Mouse (Mus musculus) T-helper 2 cell (primary cell): Measurements from ENCODE around the gene Fam241b.
"Not testable (repeated sequence)": the region's sequence is repeated elsewhere in the genome, so short reads cannot be mapped to it uniquely, and the experiment has no call there.

Experiments used
- in situ Hi-C: fragments of 300-600 bp; cut with MboI, MseI; formaldehyde crosslinking; loops from one replicate; pipeline ENCODE4 v1.15.1; 2025; ENCODE audit warnings: high pct_unique_total_duplicates

Fam241b gene

GRCm38 (mm10) chr10:62076248-62077134 is 67.2 kb downstream of the Fam241b start:
- in situ Hi-C loops: no loop called here

DNA sequence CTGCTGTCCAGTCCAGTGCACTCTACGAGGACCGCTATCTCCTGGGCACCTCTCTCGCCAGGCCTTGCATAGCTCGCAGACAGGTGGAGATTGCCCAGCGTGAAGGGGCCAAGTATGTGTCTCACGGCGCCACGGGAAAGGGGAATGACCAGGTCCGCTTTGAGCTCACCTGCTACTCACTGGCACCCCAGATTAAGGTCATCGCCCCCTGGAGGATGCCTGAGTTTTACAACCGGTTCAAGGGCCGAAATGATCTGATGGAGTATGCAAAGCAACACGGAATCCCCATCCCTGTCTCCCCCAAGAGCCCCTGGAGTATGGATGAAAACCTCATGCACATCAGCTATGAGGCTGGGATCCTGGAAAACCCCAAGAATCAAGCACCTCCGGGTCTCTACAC is 72.4 kb downstream of the Fam241b start:
- in situ Hi-C loops: not testable (repeated sequence)

DNA sequence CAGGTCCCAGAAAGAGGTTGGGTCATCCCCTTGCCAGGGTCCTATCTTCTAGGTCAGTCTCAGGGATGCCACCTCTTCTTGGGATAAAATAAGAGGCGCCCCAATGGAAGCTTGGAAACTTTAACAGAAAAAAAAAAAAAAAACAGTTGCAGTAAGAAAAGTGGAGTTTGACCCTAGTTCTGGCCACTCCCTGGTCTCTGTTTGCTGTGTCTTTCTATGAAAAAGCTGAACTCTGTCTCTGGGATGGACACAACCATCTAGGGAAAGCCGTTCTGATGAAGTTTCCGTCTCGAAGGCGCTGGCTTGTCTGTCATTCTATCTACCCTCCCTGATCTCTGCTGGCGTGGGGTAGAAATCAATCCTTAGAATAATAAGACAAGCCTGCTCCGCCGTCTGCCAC is 73.1 kb downstream of the Fam241b start:
- in situ Hi-C loops: no loop called here

GRCm38 (mm10) chr10:62069946-62070345 is 73.8 kb downstream of the Fam241b start:
- in situ Hi-C loops: no loop called here

- in situ Hi-C loops: no loop called here
Measured at GRCm38 (mm10) chr10:62069398-62069797, 74.3 kb downstream of the Fam241b start.

- in situ Hi-C loops: no loop called here
Measured at GRCm38 (mm10) chr10:62068532-62068931, 75.2 kb downstream of the Fam241b start.

DNA sequence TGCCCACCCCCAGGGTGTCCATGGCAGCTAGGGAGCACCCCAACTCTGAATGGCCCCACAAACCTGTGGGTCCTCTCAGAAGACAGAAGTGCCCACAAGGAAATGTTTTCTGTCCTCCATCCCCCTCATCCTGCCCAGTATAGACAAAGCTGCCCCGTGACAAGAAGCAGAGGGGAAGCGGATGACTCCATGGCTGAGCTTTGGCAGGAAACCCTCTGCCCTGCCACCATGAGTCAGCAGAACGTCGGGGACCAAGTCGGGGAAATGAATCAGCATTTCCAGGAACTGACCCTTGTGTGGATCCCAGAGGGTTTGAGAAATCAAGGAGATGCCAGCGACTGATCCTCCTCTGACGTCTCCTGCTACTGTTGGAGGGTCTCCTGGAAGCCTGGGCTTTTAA is 77.5 kb downstream of the Fam241b start:
- in situ Hi-C loops: no loop called here

GRCm38 (mm10) chr10:62062786-62063185 is 80.9 kb downstream of the Fam241b start:
- in situ Hi-C loops: no loop called here

DNA sequence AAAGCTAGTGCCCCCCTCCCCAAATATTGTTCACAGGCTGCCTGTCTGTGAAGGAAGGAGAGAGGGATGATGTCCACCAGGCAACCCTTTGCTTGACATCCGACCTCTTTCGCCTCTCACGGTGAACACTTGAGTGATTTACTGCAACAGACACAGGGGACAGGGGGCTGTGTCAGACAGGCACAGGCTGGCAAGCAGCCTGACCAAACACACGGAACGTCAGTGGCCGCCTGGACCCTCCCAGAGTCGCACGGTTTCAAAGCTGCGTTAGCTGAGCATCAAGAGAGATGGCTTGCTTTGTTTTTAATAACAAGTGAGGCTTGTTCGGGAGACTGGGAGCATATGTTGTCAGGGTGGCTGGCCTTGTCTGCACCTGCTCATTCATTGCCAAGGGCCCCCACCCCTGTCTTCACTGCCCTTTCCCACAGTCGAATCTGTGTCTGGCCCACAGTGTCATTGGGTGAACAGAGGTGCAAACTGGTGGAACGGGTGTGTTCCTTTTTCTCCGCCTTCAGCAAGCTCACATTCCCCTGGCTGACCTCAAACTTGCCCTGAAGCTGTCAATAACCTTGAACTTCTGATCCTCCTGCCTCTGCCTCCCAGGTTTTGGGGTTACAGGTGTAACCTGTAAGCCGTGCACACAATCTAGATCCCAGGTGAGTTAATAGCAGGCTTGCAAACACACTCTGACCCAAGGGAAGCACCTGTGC is 82.6 kb downstream of the Fam241b start:
- in situ Hi-C loops: no loop called here

DNA sequence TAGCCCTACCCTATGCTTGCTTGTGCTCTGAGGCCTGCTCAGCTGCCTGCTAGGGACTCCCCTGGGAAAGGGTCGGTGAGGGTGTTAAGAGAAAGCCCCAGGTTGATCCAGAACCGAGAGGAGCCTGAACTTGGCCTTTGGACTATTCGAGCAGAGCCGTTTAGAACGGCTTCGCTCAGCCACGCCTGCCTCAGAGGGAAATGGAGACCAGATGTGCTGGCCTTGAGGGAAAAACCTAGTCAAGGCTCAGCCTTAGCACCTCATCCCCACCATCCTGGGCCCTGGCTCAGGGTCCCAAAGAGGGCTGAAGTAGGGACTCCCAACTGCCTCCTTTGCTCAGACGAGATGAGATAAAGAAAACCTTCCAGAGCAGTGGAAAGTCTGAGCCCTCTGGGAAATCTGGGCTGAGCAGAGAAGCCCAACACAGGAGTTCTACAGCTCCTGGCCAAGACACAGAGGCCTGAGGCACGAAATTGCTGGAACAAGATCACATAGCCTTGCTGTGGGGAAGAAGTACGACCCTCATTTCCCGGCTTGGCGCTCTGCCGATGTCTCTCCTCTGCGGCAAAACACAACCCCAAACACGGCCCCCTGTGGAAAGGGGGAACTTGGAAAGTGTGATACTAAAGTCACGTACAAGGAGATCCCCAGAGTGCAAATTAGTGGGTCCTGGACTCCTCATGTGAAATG is 83.4 kb downstream of the Fam241b start:
- in situ Hi-C loops: no loop called here

DNA sequence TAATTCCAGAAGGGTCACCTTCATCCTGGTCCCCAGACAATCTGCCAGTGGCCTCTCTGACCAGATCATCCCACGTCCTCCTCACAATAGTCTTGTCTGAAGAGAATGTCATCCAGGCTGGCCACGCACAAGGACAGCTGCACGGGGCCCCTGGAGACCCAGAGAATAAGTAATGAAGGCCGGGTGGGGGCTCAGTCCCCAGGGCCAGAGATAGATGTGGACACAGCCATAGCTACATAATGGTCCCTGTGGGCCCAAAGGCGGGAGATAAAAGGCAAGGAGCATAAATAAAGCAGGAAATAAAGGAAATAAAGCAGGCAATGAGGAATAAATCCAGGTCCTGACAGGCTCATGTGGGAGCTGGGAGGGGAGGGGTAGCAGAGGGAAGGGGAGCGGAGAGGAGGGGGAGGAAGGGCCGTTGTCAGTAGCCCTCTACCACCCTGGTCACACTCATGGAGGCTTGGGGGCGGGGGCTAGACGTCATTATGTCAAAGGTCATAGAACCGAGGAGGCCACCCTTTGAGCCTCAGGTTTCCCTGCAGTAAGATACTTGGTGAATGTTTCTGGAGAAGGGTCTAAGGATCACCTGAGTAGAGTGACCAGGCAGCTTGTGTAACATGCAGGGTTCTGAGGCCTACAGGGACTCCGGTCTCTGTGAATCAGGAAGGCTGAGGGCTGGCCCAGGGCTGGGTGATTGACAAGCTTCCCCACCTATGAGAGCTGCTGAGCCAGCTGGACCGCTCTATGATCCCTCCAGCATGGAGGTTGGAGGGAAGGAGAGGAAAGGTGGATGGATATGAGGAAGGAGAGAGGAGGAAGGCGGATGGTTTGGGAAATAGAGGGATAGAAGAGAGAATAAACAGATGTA is 85.0 kb downstream of the Fam241b start:
- in situ Hi-C loops: no loop called here
